Mouse (Mus musculus): ENCODE data around the gene Pygo2. TPM values are rescaled to one million over a fixed set of nuclear protein-coding genes. Genes with fewer than 3 reads are reported as not detected.

Pygo2 gene
- total and polyA plus RNA-seq, 3 experiments = 21.9 to 40.8 (median 29.7) TPM

DNA sequence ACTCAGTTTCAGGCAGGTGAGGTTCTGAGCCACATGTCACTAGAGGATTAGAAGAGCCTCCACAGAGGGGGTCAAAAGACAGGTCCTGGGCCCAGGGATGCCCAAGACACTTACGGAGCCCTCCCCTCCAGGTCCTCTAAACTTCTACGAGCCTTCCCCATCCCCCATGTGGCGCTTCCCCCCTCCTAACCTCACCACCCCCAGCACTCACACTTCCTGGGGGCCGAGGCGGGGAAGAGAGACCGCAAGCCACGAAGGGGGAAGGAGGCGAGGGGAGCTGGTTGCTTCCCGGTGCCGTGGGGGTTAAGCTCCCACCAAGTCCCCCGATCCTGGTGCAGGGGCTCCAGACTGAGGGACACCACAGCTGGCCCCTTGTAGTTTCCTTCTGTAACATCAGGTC, 44.6 kb upstream of the Pygo2 start:
- dilution Hi-C loops (cut with MboI; ENCODE audit: extremely low pct_ligation_motif_present, extremely low pct_unique_long_range_greater_than_20kb, low sequenced_read_pairs) = no loop called here
- Histone ChIP-seq H3K4me2 (ENCODE audit: insufficient read depth, low read depth, poor library complexity, severe bottlenecking) (peak overlapping the region; percentile 79), H3K27me3 (replicated peaks) (no peaks in the 10 kb centered on the region), H3K4me3 (replicated peaks in 1 of 3; ENCODE audit: low read depth in 2 of 3, low read length in 2 of 3, poor library complexity in 1 of 3) (peak overlapping the region; percentile 63 to 71 (median 64)), H3K79me2 (replicated peaks; ENCODE audit: control insufficient read depth, extremely low read depth, insufficient read depth, poor library complexity, severe bottlenecking) (peaks cover 57% of the 10 kb centered on the region), H3K9me3 (replicated peaks; ENCODE audit: low read length) (no peaks in the 10 kb centered on the region), H3K36me3 (replicated peaks in 1 of 2; ENCODE audit: control insufficient read depth in 1 of 2, insufficient read depth in 1 of 2, low read length in 1 of 2) (peaks cover 25 to 44% of the 10 kb centered on the region in 2 experiments), H3K4me1 (ENCODE audit: control insufficient read depth in 1 of 2, insufficient read depth in 2 of 2) (peaks cover 20 to 95% of the 10 kb centered on the region in 2 experiments), H3K9ac (ENCODE audit: insufficient read depth, low read depth) (peak overlapping the region; percentile 73), H3K27ac (ENCODE audit: insufficient read depth, low read depth) (peak overlapping the region; percentile 99)
- in situ Hi-C loops (cut with MboI; ENCODE audit: low pct_ligation_motif_present, low pct_unique_long_range_greater_than_20kb, low sequenced_read_pairs) = no loop called here
- no peak for DNase-seq (ENCODE audit: extremely low read depth)
- TF ChIP-seq GABPA (IDR thresholded peaks at IDR 0.05; ENCODE audit: insufficient replicate concordance, low read depth, low read length) (no peak), IRF4 (IDR thresholded peaks at IDR 0.05; ENCODE audit: low read depth, low read length) (peak; percentile 40; the same call in 1 of the 2 replicates), UBTF (IDR thresholded peaks at IDR 0.05; ENCODE audit: low read depth, low read length) (no peak), NELFE (IDR thresholded peaks at IDR 0.05; ENCODE audit: low read depth, low read length) (no peak), HCFC1 (IDR thresholded peaks at IDR 0.05; ENCODE audit: low read depth, low read length) (no peak), POLR2AphosphoS2 (IDR thresholded peaks at IDR 0.05; ENCODE audit: low read depth, low read length) (no peak), ZKSCAN1 (IDR thresholded peaks at IDR 0.05; ENCODE audit: borderline replicate concordance, low read depth, low read length) (no peak), BHLHE40 (IDR thresholded peaks at IDR 0.05; ENCODE audit: low read depth, low read length) (no peak), MAZ (IDR thresholded peaks at IDR 0.05; ENCODE audit: low read depth, low read length) (peak; percentile 70; the same call in 1 of the 2 replicates), USF1 (IDR thresholded peaks at IDR 0.05; ENCODE audit: low read depth, low read length) (no peak), KAT2A (IDR thresholded peaks at IDR 0.05; ENCODE audit: insufficient replicate concordance, low read length) (no peak), ZMIZ1 (IDR thresholded peaks at IDR 0.05; ENCODE audit: low read depth, low read length) (no peak), NRF1 (IDR thresholded peaks at IDR 0.05; ENCODE audit: low read depth, low read length) (no peak), JUN (IDR thresholded peaks at IDR 0.05; ENCODE audit: insufficient read depth, low read depth, low read length) (no peak), SIN3A (IDR thresholded peaks at IDR 0.05; ENCODE audit: low read length) (no peak), MYC (IDR thresholded peaks at IDR 0.05; ENCODE audit: low read depth, low read length) (0 out of 2 replicates have a peak, but pooled peaks have one; percentile 22), CHD1 (IDR thresholded peaks at IDR 0.05; ENCODE audit: low read depth, low read length) (no peak), ELF1 (IDR thresholded peaks at IDR 0.05; ENCODE audit: low read depth, low read length) (peak; percentile 35; the same call in 1 of the 2 replicates), TBP (conservative IDR thresholded peaks at IDR 0.05; ENCODE audit: low read depth, low read length) (no peak), ZC3H11A (IDR thresholded peaks at IDR 0.05; ENCODE audit: low read depth, low read length) (no peak), MAX (IDR thresholded peaks at IDR 0.05; ENCODE audit: low read length) (no peak), EP300 (IDR thresholded peaks at IDR 0.05; ENCODE audit: low read length) (no peak), TCF12 (IDR thresholded peaks at IDR 0.05; ENCODE audit: low read depth, low read length) (peak; percentile 43), SMC3 (IDR thresholded peaks at IDR 0.05; ENCODE audit: low read depth, low read length) (no peak), CTCF (conservative IDR thresholded peaks at IDR 0.05 in 1 of 2, IDR thresholded peaks at IDR 0.05 in 1 of 2; ENCODE audit: low read depth in 2 of 2, low read length in 2 of 2) (no peak), USF2 (conservative IDR thresholded peaks at IDR 0.05; ENCODE audit: low read depth, low read length) (no peak), ETS1 (conservative IDR thresholded peaks at IDR 0.05; ENCODE audit: low read depth, low read length) (0 out of 2 replicates have a peak, but pooled peaks have one; percentile 2), RAD21 (IDR thresholded peaks at IDR 0.05; ENCODE audit: low read depth, low read length) (no peak), MEF2A (IDR thresholded peaks at IDR 0.05; ENCODE audit: borderline replicate concordance, low read depth, low read length) (no peak), JUND (conservative IDR thresholded peaks at IDR 0.05; ENCODE audit: low read depth, low read length) (no peak), POLR2A (IDR thresholded peaks at IDR 0.05; ENCODE audit: low read depth, low read length) (0 out of 2 replicates have a peak, but pooled peaks have one; percentile 15), RCOR1 (conservative IDR thresholded peaks at IDR 0.05; ENCODE audit: low read depth, low read length) (no peak), CHD2 (IDR thresholded peaks at IDR 0.05; ENCODE audit: low read length) (peak; percentile 82), MAFK (IDR thresholded peaks at IDR 0.05; ENCODE audit: insufficient replicate concordance, low read length) (no peak), E2F4 (IDR thresholded peaks at IDR 0.05; ENCODE audit: insufficient replicate concordance, low read depth, low read length) (no peak), ZNF384 (IDR thresholded peaks at IDR 0.05; ENCODE audit: low read depth, low read length) (no peak), PAX5 (IDR thresholded peaks at IDR 0.05; ENCODE audit: low read length) (no peak), MXI1 (IDR thresholded peaks at IDR 0.05; ENCODE audit: low read depth, low read length) (no peak; the same call in 1 of the 2 replicates)

Data from CH12.LX (cell line).